Mouse (Mus musculus): ENCODE measurements around the gene Odf2. TPM values are rescaled to one million over a fixed set of nuclear protein-coding genes. Genes with fewer than 3 reads are reported as not detected.
"Not testable (repeated sequence)": the region's sequence is repeated elsewhere in the genome, so short reads cannot be mapped to it uniquely, and the experiment has no call there.

Gene Odf2
- polyA plus RNA-seq, 1 experiment from 2014 or later: 64.3 TPM

- Histone ChIP-seq H3K36me3 (ENCODE audit: control insufficient read depth, insufficient read depth, low read length) (no peaks in the 10 kb centered on the region; the same call in 1 of the 2 replicates), H3K27ac (ENCODE audit: low read length) (no peak overlapping the region), H3K4me2 (replicated peaks; ENCODE audit: low read depth, low read length) (no peak overlapping the region), H3K4me3 (ENCODE audit: low read depth, low read length) (no peak overlapping the region), H3K4me1 (ENCODE audit: control insufficient read depth, insufficient read depth, low read length) (no peaks in the 10 kb centered on the region), H3K9ac (replicated peaks; ENCODE audit: low read depth, low read length) (no peak overlapping the region), H3K9me3 (ENCODE audit: control insufficient read depth, low read depth, low read length) (no peaks in the 10 kb centered on the region), H3K27me3 (ENCODE audit: control insufficient read depth, insufficient read depth, low read length) (no peaks in the 10 kb centered on the region)
- ATAC-seq (ENCODE audit: insufficient number of reproducible peaks, insufficient read depth, low FRiP score, low read depth): no peak
- WGBS: 62% methylated on average over 8 of the region's 8 CpGs
Measured at GRCm38 (mm10) chr2:29879191-29879590, 9.8 kb upstream of the Odf2 start.

- H3K9ac ChIP-seq (replicated peaks; ENCODE audit: low read depth, low read length): no peak overlapping the region
- ATAC-seq (ENCODE audit: insufficient number of reproducible peaks, insufficient read depth, low FRiP score, low read depth): no peak
- 66% methylated on average over 17 of the region's 17 CpGs for WGBS
- no peak overlapping the region for H3K4me3 ChIP-seq (ENCODE audit: low read depth, low read length)
- H3K27me3 ChIP-seq (ENCODE audit: control insufficient read depth, insufficient read depth, low read length): no peaks in the 10 kb centered on the region
- H3K4me2 ChIP-seq (replicated peaks; ENCODE audit: low read depth, low read length): no peak overlapping the region
- no peak overlapping the region for H3K27ac ChIP-seq (ENCODE audit: low read length)
- no peaks in the 10 kb centered on the region for H3K4me1 ChIP-seq (ENCODE audit: control insufficient read depth, insufficient read depth, low read length)
- H3K36me3 ChIP-seq (ENCODE audit: control insufficient read depth, insufficient read depth, low read length): no peaks in the 10 kb centered on the region
- H3K9me3 ChIP-seq (ENCODE audit: control insufficient read depth, low read depth, low read length): no peaks in the 10 kb centered on the region
Measured at GRCm38 (mm10) chr2:29879964-29880830, 8.8 kb upstream of the Odf2 start.

GRCm38 (mm10) chr2:29886659-29887292, 2.2 kb upstream of the Odf2 start:
- H3K36me3 ChIP-seq (ENCODE audit: control insufficient read depth, insufficient read depth, low read length); H3K4me3 ChIP-seq (ENCODE audit: low read depth, low read length); H3K9me3 ChIP-seq (ENCODE audit: control insufficient read depth, low read depth, low read length); H3K4me2 ChIP-seq (replicated peaks; ENCODE audit: low read depth, low read length); H3K9ac ChIP-seq (replicated peaks; ENCODE audit: low read depth, low read length); H3K27ac ChIP-seq (ENCODE audit: low read length); H3K27me3 ChIP-seq (ENCODE audit: control insufficient read depth, insufficient read depth, low read length); ATAC-seq (ENCODE audit: insufficient number of reproducible peaks, insufficient read depth, low FRiP score, low read depth): not testable (repeated sequence)
- WGBS: 78% methylated on average over 9 of the region's 9 CpGs
- H3K4me1 ChIP-seq (ENCODE audit: control insufficient read depth, insufficient read depth, low read length): peaks cover 12% of the 10 kb centered on the region

- peak; percentile 90 for ATAC-seq (ENCODE audit: insufficient number of reproducible peaks, insufficient read depth, low FRiP score, low read depth)
- WGBS: under 1% methylated on average over 57 of the region's 61 CpGs
- peak overlapping the region; percentile 92 for H3K9ac ChIP-seq (replicated peaks; ENCODE audit: low read depth, low read length)
Measured at GRCm38 (mm10) chr2:29889991-29890833, 1.2 kb downstream of the Odf2 start.

GRCm38 (mm10) chr2:29891773-29892172, 2.8 kb downstream of the Odf2 start:
- Histone ChIP-seq H3K27ac (ENCODE audit: low read length) (no peak overlapping the region), H3K4me3 (ENCODE audit: low read depth, low read length) (no peak overlapping the region), H3K9me3 (ENCODE audit: control insufficient read depth, low read depth, low read length) (no peaks in the 10 kb centered on the region), H3K27me3 (ENCODE audit: control insufficient read depth, insufficient read depth, low read length) (no peaks in the 10 kb centered on the region), H3K4me2 (replicated peaks; ENCODE audit: low read depth, low read length) (no peak overlapping the region), H3K4me1 (ENCODE audit: control insufficient read depth, insufficient read depth, low read length) (peaks cover 12% of the 10 kb centered on the region), H3K9ac (replicated peaks; ENCODE audit: low read depth, low read length) (no peak overlapping the region), H3K36me3 (ENCODE audit: control insufficient read depth, insufficient read depth, low read length) (peaks cover 45% of the 10 kb centered on the region)
- WGBS: 94% methylated on average over 6 of the region's 6 CpGs
- no peak for ATAC-seq (ENCODE audit: insufficient number of reproducible peaks, insufficient read depth, low FRiP score, low read depth)

More at GRCm38 (mm10) chr2:29889991-29890833, 1.2 kb downstream of the Odf2 start:
- Histone ChIP-seq H3K36me3 (ENCODE audit: control insufficient read depth, insufficient read depth, low read length) (peaks cover 32% of the 10 kb centered on the region), H3K4me1 (ENCODE audit: control insufficient read depth, insufficient read depth, low read length) (peaks cover 12% of the 10 kb centered on the region), H3K27ac (ENCODE audit: low read length) (peak overlapping the region; percentile 93), H3K9me3 (ENCODE audit: control insufficient read depth, low read depth, low read length) (no peaks in the 10 kb centered on the region), H3K4me3 (ENCODE audit: low read depth, low read length) (peak overlapping the region; percentile 100), H3K4me2 (replicated peaks; ENCODE audit: low read depth, low read length) (peak overlapping the region; percentile 87), H3K27me3 (ENCODE audit: control insufficient read depth, insufficient read depth, low read length) (no peaks in the 10 kb centered on the region)

- no peaks in the 10 kb centered on the region for H3K9me3 ChIP-seq (ENCODE audit: control insufficient read depth, low read depth, low read length)
- H3K27me3 ChIP-seq (ENCODE audit: control insufficient read depth, insufficient read depth, low read length): no peaks in the 10 kb centered on the region
- WGBS: 96% methylated on average over 1 of the region's 1 CpGs
- ATAC-seq (ENCODE audit: insufficient number of reproducible peaks, insufficient read depth, low FRiP score, low read depth): no peak
- peaks cover 88% of the 10 kb centered on the region for H3K36me3 ChIP-seq (ENCODE audit: control insufficient read depth, insufficient read depth, low read length)
- H3K9ac ChIP-seq (replicated peaks; ENCODE audit: low read depth, low read length): no peak overlapping the region
- H3K4me3 ChIP-seq (ENCODE audit: low read depth, low read length): no peak overlapping the region
- no peak overlapping the region for H3K4me2 ChIP-seq (replicated peaks; ENCODE audit: low read depth, low read length)
- H3K27ac ChIP-seq (ENCODE audit: low read length): no peak overlapping the region
- peaks cover 4% of the 10 kb centered on the region; the same call in 1 of the 2 replicates for H3K4me1 ChIP-seq (ENCODE audit: control insufficient read depth, insufficient read depth, low read length)
Measured at GRCm38 (mm10) chr2:29896071-29896470, 7.0 kb downstream of the Odf2 start.

GRCm38 (mm10) chr2:29897366-29897765, 8.3 kb downstream of the Odf2 start:
- no peak overlapping the region for H3K27ac ChIP-seq (ENCODE audit: low read length)
- no peaks in the 10 kb centered on the region for H3K4me1 ChIP-seq (ENCODE audit: control insufficient read depth, insufficient read depth, low read length)
- H3K4me2 ChIP-seq (replicated peaks; ENCODE audit: low read depth, low read length): no peak overlapping the region
- WGBS: 75% methylated on average over 2 of the region's 2 CpGs
- no peak for ATAC-seq (ENCODE audit: insufficient number of reproducible peaks, insufficient read depth, low FRiP score, low read depth)
- H3K9ac ChIP-seq (replicated peaks; ENCODE audit: low read depth, low read length): no peak overlapping the region
- H3K9me3 ChIP-seq (ENCODE audit: control insufficient read depth, low read depth, low read length): no peaks in the 10 kb centered on the region
- no peak overlapping the region for H3K4me3 ChIP-seq (ENCODE audit: low read depth, low read length)
- H3K27me3 ChIP-seq (ENCODE audit: control insufficient read depth, insufficient read depth, low read length): no peaks in the 10 kb centered on the region
- H3K36me3 ChIP-seq (ENCODE audit: control insufficient read depth, insufficient read depth, low read length): peaks cover 96% of the 10 kb centered on the region

- Histone ChIP-seq H3K4me3 (ENCODE audit: low read depth, low read length) (no peak overlapping the region), H3K36me3 (ENCODE audit: control insufficient read depth, insufficient read depth, low read length) (peaks cover 96% of the 10 kb centered on the region), H3K27ac (ENCODE audit: low read length) (no peak overlapping the region), H3K9ac (replicated peaks; ENCODE audit: low read depth, low read length) (no peak overlapping the region), H3K4me2 (replicated peaks; ENCODE audit: low read depth, low read length) (no peak overlapping the region), H3K27me3 (ENCODE audit: control insufficient read depth, insufficient read depth, low read length) (no peaks in the 10 kb centered on the region), H3K4me1 (ENCODE audit: control insufficient read depth, insufficient read depth, low read length) (no peaks in the 10 kb centered on the region), H3K9me3 (ENCODE audit: control insufficient read depth, low read depth, low read length) (no peaks in the 10 kb centered on the region)
- no peak for ATAC-seq (ENCODE audit: insufficient number of reproducible peaks, insufficient read depth, low FRiP score, low read depth)
- 90% methylated on average over 1 of the region's 1 CpGs for WGBS
Measured at GRCm38 (mm10) chr2:29898081-29898480, 9.1 kb downstream of the Odf2 start.

Data from stomach, embryonic 14.5 days (tissue).